Mouse (Mus musculus) adrenal gland (tissue): Measurements from ENCODE around the gene Hist1h4d.

Experiments
- microRNA-seq, 2 experiments: library from miRNA; unstranded; fragments of <30 nt; microRNA quantifications; one replicate each; pipeline ENCODE4; 2019

The Hist1h4d gene

Small RNAs within 50 kb of the gene (microRNA-seq; reads per million reads assigned to microRNA genes)
- gene Gm44297 = 0 reads per million in 2 experiments
- 0 reads per million in 2 experiments for gene Gm44359
- 0 reads per million in 2 experiments for gene Gm44394
